19 mouse cellular contexts compared by ENCODE assay signal in the genomic region with DNA sequence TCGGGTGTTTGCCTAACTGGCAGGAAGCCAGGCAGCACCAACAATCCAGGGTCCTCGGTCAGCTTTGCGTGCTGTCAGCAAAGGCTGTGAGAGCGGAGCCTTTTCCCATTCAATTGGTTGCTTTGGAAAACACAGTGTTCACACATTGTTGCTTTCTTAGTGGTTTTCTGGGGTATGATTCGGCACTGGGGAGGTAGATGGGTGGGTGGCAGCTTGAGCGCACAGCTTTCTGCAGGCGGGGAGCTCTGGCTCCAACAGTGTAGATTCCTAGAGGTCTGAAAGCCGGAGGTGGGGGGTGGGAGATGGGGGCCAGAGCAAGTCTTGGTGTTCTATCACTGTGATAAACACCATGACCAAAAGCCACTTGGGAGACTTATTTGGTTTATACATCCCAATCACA.
"Had no signal": no experiment of that assay in that cellular context is flagged by ENCODE, and none has a peak within 500 bp of the region (broad histone marks: within the 10 kb centered on the region; RNA-seq: fewer than 3 reads in every experiment).

No protein-coding gene starts in this region.

- H3K4me2 ChIP-seq: midbrain, embryonic 12.5 days; neural tube, embryonic 13.5 days; neural tube, embryonic 15.5 days had no signal

- H3K9ac ChIP-seq: liver, embryonic 14.5 days; midbrain, embryonic 12.5 days; neural tube, embryonic 13.5 days; neural tube, embryonic 15.5 days had no signal

- H3K27ac ChIP-seq: liver, embryonic 14.5 days; midbrain, embryonic 10.5 days; midbrain, embryonic 12.5 days; neural tube, embryonic 13.5 days; neural tube, embryonic 15.5 days had no signal

- H3K4me3 ChIP-seq: midbrain, embryonic 10.5 days; midbrain, embryonic 12.5 days; myocyte; neural tube, embryonic 13.5 days; neural tube, embryonic 15.5 days had no signal

- H3K27me3 ChIP-seq: midbrain, embryonic 12.5 days; neural tube, embryonic 15.5 days had no signal

- ATAC-seq: midbrain, embryonic 16.5 days had no signal

- H3K4me1 ChIP-seq: midbrain, embryonic 10.5 days; midbrain, embryonic 12.5 days; neural tube, embryonic 13.5 days; neural tube, embryonic 15.5 days had no signal

- H3K9me3 ChIP-seq: midbrain, embryonic 10.5 days; midbrain, embryonic 12.5 days; neural tube, embryonic 13.5 days; neural tube, embryonic 15.5 days had no signal

- H3K36me3 ChIP-seq: midbrain, embryonic 10.5 days; midbrain, embryonic 12.5 days; neural tube, embryonic 13.5 days; neural tube, embryonic 15.5 days had no signal

- DNase-seq: lung, adult 2 months; lung, postnatal 10 days; lung, postnatal 4 days; midbrain, embryonic 14.5 days; retina, postnatal 1 day; right cerebral cortex, adult 18-20 months; right cerebral cortex, postnatal 25 days; right cerebral cortex, postnatal 4 days; spleen, adult 18-20 months; thymus, adult 18-20 months; thymus, postnatal 14 days; thymus, postnatal 36 days had no signal
